Mouse (Mus musculus): ENCODE results near the gene Mlxipl. TPM values are rescaled to one million over a fixed set of nuclear protein-coding genes. Genes with fewer than 3 reads are reported as not detected.

Gene Mlxipl
- polyA plus RNA-seq, 2 experiments, result 6.6 to 18.5 TPM

GRCm38 (mm10) chr5:135171688-135172220 is 82.1 kb downstream of the Mlxipl start:
- WGBS (ENCODE audit: insufficient replicate concordance), result 85% methylated on average over 6 of the region's 6 CpGs

GRCm38 (mm10) chr5:135172986-135173385 is 83.3 kb downstream of the Mlxipl start:
- Histone ChIP-seq H3K4me2 (ENCODE audit: low read depth) (no peak overlapping the region), H3K9me3 (ENCODE audit: control insufficient read depth, low read length) (no peaks in the 10 kb centered on the region), H3K4me3 (ENCODE audit: insufficient read depth in 1 of 2, low read depth in 2 of 2, low read length in 2 of 2) (no peak overlapping the region), H3K4me1 (replicated peaks; ENCODE audit: control insufficient read depth in 2 of 2, insufficient read depth in 2 of 2, low read length in 1 of 2) (peaks cover 16 to 19% of the 10 kb centered on the region in 2 experiments), H3K27me3 (ENCODE audit: control insufficient read depth, insufficient read depth, low read length) (no peaks in the 10 kb centered on the region), H3K9ac (replicated peaks) (no peak overlapping the region), H3K36me3 (replicated peaks; ENCODE audit: control insufficient read depth, insufficient read depth, low read depth) (peaks cover 32% of the 10 kb centered on the region), H3K27ac (no peak overlapping the region)
- WGBS (ENCODE audit: insufficient replicate concordance), result 92% methylated on average over 5 of the region's 5 CpGs
- no peak for DNase-seq (ENCODE audit: low read depth in 3 of 3, low spot score in 3 of 3)
- TF ChIP-seq EP300 (IDR thresholded peaks at IDR 0.05; ENCODE audit: low read depth), result no peak
- no peak for TF ChIP-seq CTCF (IDR thresholded peaks at IDR 0.05; ENCODE audit: low read depth)
- no peak for ATAC-seq (ENCODE audit: insufficient read depth)

More at GRCm38 (mm10) chr5:135171688-135172220, 82.1 kb downstream of the Mlxipl start:
- Histone ChIP-seq H3K4me3 (ENCODE audit: insufficient read depth in 1 of 2, low read depth in 2 of 2, low read length in 2 of 2) (no peak overlapping the region), H3K4me1 (replicated peaks; ENCODE audit: control insufficient read depth in 2 of 2, insufficient read depth in 2 of 2, low read length in 1 of 2) (peaks cover 16 to 23% of the 10 kb centered on the region in 2 experiments), H3K9me3 (ENCODE audit: control insufficient read depth, low read length) (no peaks in the 10 kb centered on the region), H3K27me3 (ENCODE audit: control insufficient read depth, insufficient read depth, low read length) (no peaks in the 10 kb centered on the region), H3K4me2 (ENCODE audit: low read depth) (no peak overlapping the region), H3K36me3 (replicated peaks; ENCODE audit: control insufficient read depth, insufficient read depth, low read depth) (peaks cover 23% of the 10 kb centered on the region), H3K9ac (replicated peaks) (no peak overlapping the region; the same call in 1 of the 2 replicates), H3K27ac (no peak overlapping the region)
- DNase-seq (ENCODE audit: low read depth in 3 of 3, low spot score in 3 of 3), result no peak
- ATAC-seq (ENCODE audit: insufficient read depth), result no peak
- TF ChIP-seq CTCF (IDR thresholded peaks at IDR 0.05; ENCODE audit: low read depth), result no peak
- no peak for TF ChIP-seq EP300 (IDR thresholded peaks at IDR 0.05; ENCODE audit: low read depth)

GRCm38 (mm10) chr5:135175086-135175485 is 85.4 kb downstream of the Mlxipl start:
- H3K36me3 ChIP-seq (replicated peaks; ENCODE audit: control insufficient read depth, insufficient read depth, low read depth), result peaks cover 41% of the 10 kb centered on the region

GRCm38 (mm10) chr5:135178523-135178922 is 88.8 kb downstream of the Mlxipl start:
- Histone ChIP-seq H3K36me3 (replicated peaks; ENCODE audit: control insufficient read depth, insufficient read depth, low read depth) (peaks cover 36% of the 10 kb centered on the region), H3K27ac (no peak overlapping the region)

More at GRCm38 (mm10) chr5:135175086-135175485, 85.4 kb downstream of the Mlxipl start:
- TF ChIP-seq CTCF (IDR thresholded peaks at IDR 0.05; ENCODE audit: low read depth) (no peak), EP300 (IDR thresholded peaks at IDR 0.05; ENCODE audit: low read depth) (no peak)
- no peak for ATAC-seq (ENCODE audit: insufficient read depth)
- Histone ChIP-seq H3K4me3 (ENCODE audit: insufficient read depth in 1 of 2, low read depth in 2 of 2, low read length in 2 of 2) (no peak overlapping the region), H3K9me3 (ENCODE audit: control insufficient read depth, low read length) (no peaks in the 10 kb centered on the region), H3K9ac (replicated peaks) (no peak overlapping the region), H3K4me1 (replicated peaks; ENCODE audit: control insufficient read depth in 2 of 2, insufficient read depth in 2 of 2, low read length in 1 of 2) (peaks cover 8% of the 10 kb centered on the region in 2 experiments), H3K27me3 (ENCODE audit: control insufficient read depth, insufficient read depth, low read length) (no peaks in the 10 kb centered on the region), H3K27ac (no peak overlapping the region), H3K4me2 (ENCODE audit: low read depth) (no peak overlapping the region)
- DNase-seq (ENCODE audit: low read depth in 3 of 3, low spot score in 3 of 3), result no peak

GRCm38 (mm10) chr5:135178996-135179395 is 89.3 kb downstream of the Mlxipl start:
- Histone ChIP-seq H3K4me3 (ENCODE audit: insufficient read depth in 1 of 2, low read depth in 2 of 2, low read length in 2 of 2) (no peak overlapping the region), H3K27ac (no peak overlapping the region), H3K9ac (replicated peaks) (no peak overlapping the region), H3K27me3 (ENCODE audit: control insufficient read depth, insufficient read depth, low read length) (no peaks in the 10 kb centered on the region), H3K36me3 (replicated peaks; ENCODE audit: control insufficient read depth, insufficient read depth, low read depth) (peaks cover 36% of the 10 kb centered on the region), H3K4me1 (replicated peaks; ENCODE audit: control insufficient read depth in 2 of 2, insufficient read depth in 2 of 2, low read length in 1 of 2) (no peaks in the 10 kb centered on the region), H3K4me2 (ENCODE audit: low read depth) (no peak overlapping the region), H3K9me3 (ENCODE audit: control insufficient read depth, low read length) (no peaks in the 10 kb centered on the region)
- ATAC-seq (ENCODE audit: insufficient read depth), result no peak
- TF ChIP-seq CTCF (IDR thresholded peaks at IDR 0.05; ENCODE audit: low read depth) (no peak), EP300 (IDR thresholded peaks at IDR 0.05; ENCODE audit: low read depth) (no peak)
- DNase-seq (ENCODE audit: low read depth in 3 of 3, low spot score in 3 of 3), result no peak
- WGBS (ENCODE audit: insufficient replicate concordance), result 83% methylated on average over 4 of the region's 4 CpGs

More at GRCm38 (mm10) chr5:135178523-135178922, 88.8 kb downstream of the Mlxipl start:
- Histone ChIP-seq H3K4me1 (replicated peaks; ENCODE audit: control insufficient read depth in 2 of 2, insufficient read depth in 2 of 2, low read length in 1 of 2) (no peaks in the 10 kb centered on the region), H3K9me3 (ENCODE audit: control insufficient read depth, low read length) (no peaks in the 10 kb centered on the region), H3K4me2 (ENCODE audit: low read depth) (no peak overlapping the region), H3K9ac (replicated peaks) (no peak overlapping the region), H3K4me3 (ENCODE audit: insufficient read depth in 1 of 2, low read depth in 2 of 2, low read length in 2 of 2) (no peak overlapping the region), H3K27me3 (ENCODE audit: control insufficient read depth, insufficient read depth, low read length) (no peaks in the 10 kb centered on the region)
- 63% methylated on average over 3 of the region's 3 CpGs for WGBS (ENCODE audit: insufficient replicate concordance)
- no peak for DNase-seq (ENCODE audit: low read depth in 3 of 3, low spot score in 3 of 3)
- ATAC-seq (ENCODE audit: insufficient read depth), result no peak
- no peak for TF ChIP-seq EP300 (IDR thresholded peaks at IDR 0.05; ENCODE audit: low read depth)
- TF ChIP-seq CTCF (IDR thresholded peaks at IDR 0.05; ENCODE audit: low read depth), result no peak
